Mouse (Mus musculus): ENCODE results near the gene Tmcc3. TPM values are rescaled to one million over a fixed set of nuclear protein-coding genes. Genes with fewer than 3 reads are reported as not detected.

The Tmcc3 gene
- total and polyA plus RNA-seq, 2 experiments from 2014 or later: 4.1 to 10.0 TPM

DNA sequence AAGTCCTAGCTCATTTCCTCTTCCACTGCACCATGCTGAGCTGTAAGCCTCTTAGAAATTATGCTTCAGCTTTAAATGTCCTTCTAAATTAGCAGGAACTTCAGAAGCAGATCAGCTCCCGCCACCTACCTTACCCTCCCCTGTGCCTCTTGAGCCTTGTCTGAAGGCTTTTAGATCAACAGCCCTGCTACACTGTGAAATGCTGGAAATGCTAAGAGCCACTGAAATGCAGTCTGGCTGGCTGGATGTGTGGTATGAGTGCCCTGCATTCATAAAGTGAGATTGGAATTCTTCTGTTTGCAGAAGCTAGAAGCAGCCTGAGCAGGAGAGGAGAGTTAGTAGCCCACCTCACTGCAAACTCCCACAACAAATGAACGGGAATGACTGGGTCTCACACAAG is 174.4 kb downstream of the Tmcc3 start:
- TF ChIP-seq EP300 (IDR thresholded peaks at IDR 0.05; ENCODE audit: low read depth) (no peak), CTCF (IDR thresholded peaks at IDR 0.05; ENCODE audit: low read depth) (no peak)
- no peak overlapping the region for H3K4me3 ChIP-seq (ENCODE audit: low read depth, low read length)
- H3K4me2 ChIP-seq (ENCODE audit: low read depth, low read length): no peak overlapping the region
- DNase-seq (ENCODE audit: low spot score) (no peak), ATAC-seq (ENCODE audit: insufficient read depth, low read depth) (no peak)
- peak overlapping the region; percentile 41; the same call in 1 of the 2 replicates for H3K27ac ChIP-seq (ENCODE audit: low read depth)
- H3K9me3 ChIP-seq (replicated peaks; ENCODE audit: control insufficient read depth, low read length): 0 out of 2 replicates have a peak, but pooled peaks cover 9% of the 10 kb centered on the region
- H3K9ac ChIP-seq (replicated peaks; ENCODE audit: low read depth, low read length): no peak overlapping the region
- WGBS: 40% methylated on average over 2 of the region's 2 CpGs
- peaks cover 10% of the 10 kb centered on the region for H3K4me1 ChIP-seq (ENCODE audit: control insufficient read depth, insufficient read depth)
- no peaks in the 10 kb centered on the region for H3K36me3 ChIP-seq (replicated peaks; ENCODE audit: control insufficient read depth, insufficient read depth, low read length)
- no peaks in the 10 kb centered on the region for H3K27me3 ChIP-seq (ENCODE audit: control insufficient read depth, insufficient read depth, low read length)

DNA sequence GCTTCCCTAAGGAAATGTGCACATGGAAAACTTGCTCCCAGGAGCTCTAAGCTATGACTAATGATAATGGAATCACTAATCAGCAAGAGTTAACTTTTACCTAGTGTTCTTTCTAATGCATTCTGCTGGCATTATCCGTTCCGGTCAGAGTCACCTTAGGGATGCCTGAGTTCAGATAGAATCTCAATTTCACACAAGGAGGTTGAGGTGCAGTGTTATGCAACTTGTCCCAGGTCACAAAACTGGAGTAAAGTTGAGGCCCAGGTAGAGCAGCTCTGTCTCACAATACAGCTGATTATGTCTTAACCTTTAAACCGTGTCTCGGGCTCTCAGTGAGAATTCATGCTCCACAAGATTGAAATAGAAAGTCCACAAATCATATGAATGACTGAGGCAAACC is 177.8 kb downstream of the Tmcc3 start:
- Histone ChIP-seq H3K27me3 (ENCODE audit: control insufficient read depth, insufficient read depth, low read length) (no peaks in the 10 kb centered on the region), H3K4me2 (ENCODE audit: low read depth, low read length) (no peak overlapping the region), H3K4me3 (ENCODE audit: low read depth, low read length) (no peak overlapping the region), H3K9ac (replicated peaks; ENCODE audit: low read depth, low read length) (no peak overlapping the region), H3K36me3 (replicated peaks; ENCODE audit: control insufficient read depth, insufficient read depth, low read length) (no peaks in the 10 kb centered on the region), H3K27ac (ENCODE audit: low read depth) (no peak overlapping the region), H3K4me1 (ENCODE audit: control insufficient read depth, insufficient read depth) (peaks cover 15% of the 10 kb centered on the region), H3K9me3 (replicated peaks; ENCODE audit: control insufficient read depth, low read length) (no peaks in the 10 kb centered on the region)
- no peak for TF ChIP-seq CTCF (IDR thresholded peaks at IDR 0.05; ENCODE audit: low read depth)
- no peak for TF ChIP-seq EP300 (IDR thresholded peaks at IDR 0.05; ENCODE audit: low read depth)
- WGBS: 81% methylated on average over 4 of the region's 4 CpGs
- ATAC-seq (ENCODE audit: insufficient read depth, low read depth): no peak
- no peak for DNase-seq (ENCODE audit: low spot score)

DNA sequence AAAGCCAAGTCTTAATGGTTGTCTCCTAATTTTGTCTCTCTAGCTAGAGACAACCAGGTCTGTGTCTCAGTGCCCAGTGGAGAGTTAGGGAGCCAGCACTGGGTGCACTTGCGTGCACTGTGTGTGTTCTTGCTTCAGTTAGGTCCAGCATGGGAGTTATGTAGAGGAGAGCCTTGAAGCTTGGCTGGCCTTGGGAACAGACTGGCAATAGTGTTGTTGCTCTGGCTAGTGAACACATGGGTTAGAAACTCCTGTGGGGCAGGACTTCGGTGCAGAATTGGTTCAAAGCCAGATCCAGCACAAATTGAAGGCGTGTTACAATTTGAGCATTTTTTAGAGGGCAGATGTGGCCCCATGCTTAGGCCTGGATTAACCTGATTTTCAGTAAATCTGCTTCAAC is 179.3 kb downstream of the Tmcc3 start:
- H3K4me1 ChIP-seq (ENCODE audit: control insufficient read depth, insufficient read depth): peaks cover 17% of the 10 kb centered on the region
- no peak overlapping the region for H3K4me2 ChIP-seq (ENCODE audit: low read depth, low read length)
- 73% methylated on average over 3 of the region's 3 CpGs for WGBS
- no peak overlapping the region for H3K4me3 ChIP-seq (ENCODE audit: low read depth, low read length)
- H3K9ac ChIP-seq (replicated peaks; ENCODE audit: low read depth, low read length): no peak overlapping the region
- no peak overlapping the region for H3K27ac ChIP-seq (ENCODE audit: low read depth)
- DNase-seq (ENCODE audit: low spot score) (no peak), ATAC-seq (ENCODE audit: insufficient read depth, low read depth) (no peak)
- TF ChIP-seq CTCF (IDR thresholded peaks at IDR 0.05; ENCODE audit: low read depth): no peak
- TF ChIP-seq EP300 (IDR thresholded peaks at IDR 0.05; ENCODE audit: low read depth): no peak
- no peaks in the 10 kb centered on the region for H3K9me3 ChIP-seq (replicated peaks; ENCODE audit: control insufficient read depth, low read length)
- no peaks in the 10 kb centered on the region for H3K27me3 ChIP-seq (ENCODE audit: control insufficient read depth, insufficient read depth, low read length)
- H3K36me3 ChIP-seq (replicated peaks; ENCODE audit: control insufficient read depth, insufficient read depth, low read length): no peaks in the 10 kb centered on the region

DNA sequence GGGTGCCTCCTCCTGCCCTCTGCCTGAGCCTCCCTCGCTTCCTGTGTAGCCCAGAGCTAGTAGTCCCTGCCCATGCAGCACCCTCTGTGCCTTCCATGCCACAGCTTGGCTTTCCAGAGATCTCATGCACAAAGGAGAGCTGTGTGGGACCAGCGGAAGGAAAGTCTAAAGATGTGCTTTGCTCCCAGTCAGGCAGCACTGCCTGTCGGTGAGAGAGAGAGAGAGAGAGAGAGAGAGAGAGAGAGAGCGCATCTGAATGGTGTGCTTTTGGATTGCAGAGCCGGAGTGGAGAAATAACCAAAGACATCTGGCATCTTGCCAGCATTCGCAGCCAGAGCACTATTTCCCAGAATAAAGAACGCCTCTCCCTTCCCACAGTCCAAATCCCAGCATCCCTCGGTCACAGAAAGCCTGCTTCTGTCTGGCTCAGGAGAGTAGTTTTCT is 182.7 kb downstream of the Tmcc3 start:
- no peak overlapping the region for H3K9ac ChIP-seq (replicated peaks; ENCODE audit: low read depth, low read length)
- peak; percentile 79 for ATAC-seq (ENCODE audit: insufficient read depth, low read depth)
- peak overlapping the region; percentile 38 for H3K4me2 ChIP-seq (ENCODE audit: low read depth, low read length)
- H3K27ac ChIP-seq (ENCODE audit: low read depth): 0 out of 2 replicates have a peak overlapping the region, but pooled peaks have one; percentile 1
- peaks cover 9% of the 10 kb centered on the region; the same call in 1 of the 2 replicates for H3K4me1 ChIP-seq (ENCODE audit: control insufficient read depth, insufficient read depth)
- TF ChIP-seq EP300 (IDR thresholded peaks at IDR 0.05; ENCODE audit: low read depth): no peak
- TF ChIP-seq CTCF (IDR thresholded peaks at IDR 0.05; ENCODE audit: low read depth): no peak
- no peaks in the 10 kb centered on the region for H3K27me3 ChIP-seq (ENCODE audit: control insufficient read depth, insufficient read depth, low read length)
- WGBS: 11% methylated on average over 8 of the region's 8 CpGs
- H3K4me3 ChIP-seq (ENCODE audit: low read depth, low read length): no peak overlapping the region; the same call in 1 of the 2 replicates
- H3K9me3 ChIP-seq (replicated peaks; ENCODE audit: control insufficient read depth, low read length): no peaks in the 10 kb centered on the region
- H3K36me3 ChIP-seq (replicated peaks; ENCODE audit: control insufficient read depth, insufficient read depth, low read length): no peaks in the 10 kb centered on the region
- DNase-seq (ENCODE audit: low spot score): peak; percentile 56

DNA sequence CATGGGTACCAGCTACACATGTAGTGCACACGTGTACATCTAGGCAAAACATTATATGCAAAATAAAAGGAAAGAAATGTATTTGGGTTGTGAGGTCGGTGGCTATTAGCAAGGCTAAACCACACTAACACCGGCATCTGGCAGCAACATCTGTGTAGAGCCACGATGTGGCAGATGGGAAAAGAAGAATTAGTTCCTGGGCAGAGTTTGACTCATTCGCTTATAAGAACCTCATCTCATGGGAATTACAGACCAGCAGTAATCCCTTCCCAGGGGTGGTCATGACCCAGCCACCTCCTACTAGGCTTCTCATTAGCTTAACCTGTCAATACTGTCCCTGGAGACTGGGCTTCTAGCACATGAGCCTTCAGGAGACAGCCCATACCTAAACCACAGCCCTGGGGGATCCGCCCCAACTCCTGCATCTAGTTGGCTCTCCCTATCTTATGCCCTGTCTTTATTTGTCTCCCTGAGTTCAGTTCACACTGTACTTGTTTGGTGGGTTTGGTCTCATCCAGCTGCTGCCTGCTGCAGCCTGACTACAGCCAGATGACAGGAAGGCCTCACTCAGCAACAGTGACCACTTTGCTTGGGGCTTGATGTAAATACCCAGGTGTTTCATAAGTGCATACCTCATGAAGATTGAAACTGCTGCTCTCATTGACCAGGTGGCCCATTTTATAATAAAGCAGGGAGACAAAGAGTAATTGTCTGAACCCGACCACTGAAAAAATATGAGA is 183.9 kb downstream of the Tmcc3 start:
- H3K36me3 ChIP-seq (replicated peaks; ENCODE audit: control insufficient read depth, insufficient read depth, low read length): no peaks in the 10 kb centered on the region
- TF ChIP-seq EP300 (IDR thresholded peaks at IDR 0.05; ENCODE audit: low read depth) (no peak), CTCF (IDR thresholded peaks at IDR 0.05; ENCODE audit: low read depth) (no peak)
- DNase-seq (ENCODE audit: low spot score) (no peak), ATAC-seq (ENCODE audit: insufficient read depth, low read depth) (no peak)
- no peaks in the 10 kb centered on the region for H3K9me3 ChIP-seq (replicated peaks; ENCODE audit: control insufficient read depth, low read length)
- WGBS: 94% methylated on average over 7 of the region's 7 CpGs
- no peaks in the 10 kb centered on the region for H3K27me3 ChIP-seq (ENCODE audit: control insufficient read depth, insufficient read depth, low read length)
- peaks cover 9% of the 10 kb centered on the region; the same call in 1 of the 2 replicates for H3K4me1 ChIP-seq (ENCODE audit: control insufficient read depth, insufficient read depth)
- no peak overlapping the region for H3K4me2 ChIP-seq (ENCODE audit: low read depth, low read length)
- H3K27ac ChIP-seq (ENCODE audit: low read depth): no peak overlapping the region
- H3K9ac ChIP-seq (replicated peaks; ENCODE audit: low read depth, low read length): no peak overlapping the region
- H3K4me3 ChIP-seq (ENCODE audit: low read depth, low read length): no peak overlapping the region

Data from heart, postnatal 0 days (tissue).